Mouse (Mus musculus) forebrain, embryonic 13.5 days (tissue): ENCODE results near the gene Hmcn1. TPM values are rescaled to one million over a fixed set of nuclear protein-coding genes. Genes with fewer than 3 reads are reported as not detected.

Experiments
- ATAC-seq: fragments of 200-750 bp; cut with Nextera tagmentation; 2 replicates; pipeline ENCODE4 v1.8.0; 2017
- H3K27ac ChIP-seq: fragments of 300-500 bp; sonication (generic); 2 replicates; pipeline ENCODE4 v1.5.1; 2015; ENCODE audit warnings: inconsistent platforms, mild to moderate bottlenecking, moderate library complexity
- H3K27me3 ChIP-seq: fragments of 300-500 bp; sonication (generic); 2 replicates; pipeline ENCODE4 v1.6.1; 2015; ENCODE audit warnings: mild to moderate bottlenecking, inconsistent platforms
- H3K36me3 ChIP-seq: fragments of 300-500 bp; sonication (generic); 2 replicates; pipeline ENCODE4 v1.6.1; 2015; ENCODE audit warnings: mild to moderate bottlenecking, inconsistent platforms; ENCODE audit not compliant: poor library complexity, severe bottlenecking
- H3K4me1 ChIP-seq: fragments of 300-500 bp; sonication (generic); 2 replicates; pipeline ENCODE4 v1.6.1; 2015; ENCODE audit warnings: inconsistent platforms
- H3K4me2 ChIP-seq: fragments of 300-500 bp; sonication (generic); 2 replicates; pipeline ENCODE4 v1.6.1; 2015; ENCODE audit warnings: inconsistent platforms, mild to moderate bottlenecking, moderate library complexity
- H3K4me3 ChIP-seq: fragments of 300-500 bp; sonication (generic); 2 replicates; pipeline ENCODE4 v1.5.1; 2015; ENCODE audit warnings: mild to moderate bottlenecking, inconsistent platforms
- H3K9ac ChIP-seq: fragments of 300-500 bp; sonication (generic); 2 replicates; pipeline ENCODE4 v1.6.1; 2015; ENCODE audit warnings: mild to moderate bottlenecking, inconsistent platforms
- H3K9me3 ChIP-seq: fragments of 300-500 bp; sonication (generic); replicated peaks from 2 replicates; pipeline ENCODE4 v1.6.1; 2016; ENCODE audit warnings: inconsistent platforms
- WGBS: fragments of 180-500 bp; shearing (Covaris S2); methylation state at CpG from one replicate; pipeline ENCODE4 v1.1.7; 2015; 5-methylcytosine and 5-hydroxymethylcytosine counted together
- polyA plus RNA-seq: library from polyadenylated mRNA; unstranded; fragments of >200 nt; fragmentation: Nextera tagmentation; extraction: Ambion mirVana; gene quantifications from 2 replicates; pipeline ENCODE4 v1.2.1, GENCODE M21; 2015

Hmcn1 gene
- polyA plus RNA-seq, 1 experiment from 2014 or later, result 1.1 TPM

GRCm38 (mm10) chr1:150535770-150536534 is 457.3 kb downstream of the Hmcn1 start:
- ATAC-seq, result peak; percentile 34; the same call in 1 of the 2 replicates
- Histone ChIP-seq H3K4me1 (peaks cover 11% of the 10 kb centered on the region), H3K9me3 (no peaks in the 10 kb centered on the region), H3K27me3 (no peaks in the 10 kb centered on the region), H3K9ac (no peak overlapping the region), H3K36me3 (no peaks in the 10 kb centered on the region), H3K27ac (0 out of 2 replicates have a peak overlapping the region, but pooled peaks have one; percentile 31), H3K4me2 (peak overlapping the region; percentile 25; the same call in 1 of the 2 replicates), H3K4me3 (no peak overlapping the region)
- 39% methylated on average over 16 of the region's 16 CpGs for WGBS

- WGBS, result 91% methylated on average over 8 of the region's 8 CpGs
- H3K9ac ChIP-seq, result no peak overlapping the region
- no peak overlapping the region for H3K27ac ChIP-seq
- no peak overlapping the region for H3K4me3 ChIP-seq
- no peaks in the 10 kb centered on the region for H3K9me3 ChIP-seq
- no peak overlapping the region for H3K4me2 ChIP-seq
- no peaks in the 10 kb centered on the region for H3K27me3 ChIP-seq
- H3K36me3 ChIP-seq, result no peaks in the 10 kb centered on the region
- H3K4me1 ChIP-seq, result peaks cover 11% of the 10 kb centered on the region
- no peak for ATAC-seq
Measured at GRCm38 (mm10) chr1:150534587-150534986, 458.6 kb downstream of the Hmcn1 start.

- H3K27me3 ChIP-seq, result no peaks in the 10 kb centered on the region
- no peak overlapping the region for H3K9ac ChIP-seq
- WGBS, result 92% methylated on average over 2 of the region's 2 CpGs
- no peak overlapping the region for H3K27ac ChIP-seq
- no peak for ATAC-seq
- no peaks in the 10 kb centered on the region for H3K9me3 ChIP-seq
- H3K4me1 ChIP-seq, result no peaks in the 10 kb centered on the region
- H3K4me3 ChIP-seq, result no peak overlapping the region
- H3K36me3 ChIP-seq, result no peaks in the 10 kb centered on the region
- no peak overlapping the region for H3K4me2 ChIP-seq
Measured at GRCm38 (mm10) chr1:150513041-150513440, 480.2 kb downstream of the Hmcn1 start.

Other genes with a start within 250 kb of the Hmcn1 start
- gene Gm47985, start 189.1 kb upstream of the Hmcn1 start, polyA plus RNA-seq, result 0.14 and 0.25 TPM in 2 replicates
- gene Gm8947, start 198.9 kb upstream of the Hmcn1 start, polyA plus RNA-seq, result not detected in 2 replicates
- gene Gm47995, start 205.0 kb upstream of the Hmcn1 start, polyA plus RNA-seq, result not detected in 2 replicates
- gene 3110040M04Rik, start 210.7 kb upstream of the Hmcn1 start, polyA plus RNA-seq, result not detected in 2 replicates
- gene Gm47996, start 216.7 kb upstream of the Hmcn1 start, polyA plus RNA-seq, result not detected in 2 replicates